Mouse (Mus musculus) small intestine, adult 2 months (tissue): ENCODE data around the gene Strada. TPM values are rescaled to one million over a fixed set of nuclear protein-coding genes. Genes with fewer than 3 reads are reported as not detected.
A peak's percentile ranks its signal among the peaks of the same experiment; 100 is the strongest.

Source experiments
- H3K27ac ChIP-seq: fragments of 200-500 bp; 2 replicates; pipeline ENCODE4 v1.5.1; 2012; ENCODE audit warnings: low read depth, low read length, control low read depth, inconsistent platforms; ENCODE audit not compliant: insufficient read depth
- H3K27me3 ChIP-seq: fragments of 200-500 bp; 2 replicates; pipeline ENCODE4 v1.6.1; 2012; ENCODE audit warnings: mild to moderate bottlenecking, moderate library complexity, low read length, inconsistent platforms; ENCODE audit not compliant: control insufficient read depth, insufficient read depth
- H3K36me3 ChIP-seq: fragments of 200-500 bp; 2 replicates; pipeline ENCODE4 v1.6.1; 2012; ENCODE audit warnings: mild to moderate bottlenecking, low read length, control low read depth, inconsistent platforms; ENCODE audit not compliant: control insufficient read depth, insufficient read depth
- H3K4me1 ChIP-seq: fragments of 200-500 bp; 2 replicates; pipeline ENCODE4 v1.6.1; 2012; ENCODE audit warnings: low read length, inconsistent platforms, mixed read lengths; ENCODE audit not compliant: control insufficient read depth, insufficient read depth, insufficient read length
- H3K4me3 ChIP-seq: fragments of 200-500 bp; 2 replicates; pipeline ENCODE4 v1.5.1; 2012; ENCODE audit warnings: low read depth, mild to moderate bottlenecking, control low read depth, inconsistent platforms, low read length, moderate library complexity
- CTCF ChIP-seq: fragments of 200-500 bp; IDR thresholded peaks from 2 replicates; pipeline ENCODE4 v1.5.1; 2012; ENCODE audit warnings: low read depth, mild to moderate bottlenecking, control low read depth, inconsistent platforms, low read length, moderate library complexity, mixed read lengths; ENCODE audit not compliant: insufficient replicate concordance, insufficient read length; ENCODE audit errors: extremely low read depth
- POLR2A ChIP-seq: fragments of 200-500 bp; IDR thresholded peaks from 2 replicates; pipeline ENCODE4 v1.6.1; 2012; ENCODE audit warnings: low read depth, mild to moderate bottlenecking, control low read depth, inconsistent platforms, low read length, moderate library complexity
- WGBS: fragments of 180-500 bp; shearing (Covaris S2); methylation state at CpG from one replicate; pipeline ENCODE4 v1.1.7; 2018; 5-methylcytosine and 5-hydroxymethylcytosine counted together
- polyA plus RNA-seq: library from polyadenylated mRNA; depleted of rRNA; stranded (reverse); fragments of >200 nt; gene quantifications from 2 replicates; pipeline ENCODE4 v1.2.3, GENCODE M21; 2012

Gene Strada
- polyA plus RNA-seq, 1 experiment: 7.4 TPM

DNA sequence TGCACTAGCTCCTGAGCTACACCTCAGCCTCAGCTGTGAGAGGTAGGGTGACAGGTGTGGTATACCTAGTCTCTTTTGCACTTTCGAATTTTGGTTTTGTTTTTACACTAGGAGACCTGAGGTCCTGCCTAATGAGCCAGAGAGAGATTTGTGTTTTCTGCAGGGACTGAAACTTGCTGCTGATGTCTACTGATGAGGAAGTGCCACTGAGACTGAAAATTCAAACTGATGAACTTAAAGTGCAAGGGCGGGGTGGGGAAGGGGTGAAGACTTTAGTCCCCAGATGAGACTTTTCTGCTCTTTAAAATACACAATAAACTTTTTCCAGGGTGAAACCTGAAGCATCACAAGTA lies 21.5 kb downstream of the Strada start:
- no peaks in the 10 kb centered on the region for H3K36me3 ChIP-seq
- WGBS: 80% methylated on average over 2 of the region's 2 CpGs
- peaks cover 2% of the 10 kb centered on the region; the same call in 1 of the 2 replicates for H3K4me1 ChIP-seq
- no peak for TF ChIP-seq CTCF
- TF ChIP-seq POLR2A: no peak
- no peak overlapping the region for H3K4me3 ChIP-seq
- peak overlapping the region; percentile 67; the same call in 1 of the 2 replicates for H3K27ac ChIP-seq
- H3K27me3 ChIP-seq: no peaks in the 10 kb centered on the region

DNA sequence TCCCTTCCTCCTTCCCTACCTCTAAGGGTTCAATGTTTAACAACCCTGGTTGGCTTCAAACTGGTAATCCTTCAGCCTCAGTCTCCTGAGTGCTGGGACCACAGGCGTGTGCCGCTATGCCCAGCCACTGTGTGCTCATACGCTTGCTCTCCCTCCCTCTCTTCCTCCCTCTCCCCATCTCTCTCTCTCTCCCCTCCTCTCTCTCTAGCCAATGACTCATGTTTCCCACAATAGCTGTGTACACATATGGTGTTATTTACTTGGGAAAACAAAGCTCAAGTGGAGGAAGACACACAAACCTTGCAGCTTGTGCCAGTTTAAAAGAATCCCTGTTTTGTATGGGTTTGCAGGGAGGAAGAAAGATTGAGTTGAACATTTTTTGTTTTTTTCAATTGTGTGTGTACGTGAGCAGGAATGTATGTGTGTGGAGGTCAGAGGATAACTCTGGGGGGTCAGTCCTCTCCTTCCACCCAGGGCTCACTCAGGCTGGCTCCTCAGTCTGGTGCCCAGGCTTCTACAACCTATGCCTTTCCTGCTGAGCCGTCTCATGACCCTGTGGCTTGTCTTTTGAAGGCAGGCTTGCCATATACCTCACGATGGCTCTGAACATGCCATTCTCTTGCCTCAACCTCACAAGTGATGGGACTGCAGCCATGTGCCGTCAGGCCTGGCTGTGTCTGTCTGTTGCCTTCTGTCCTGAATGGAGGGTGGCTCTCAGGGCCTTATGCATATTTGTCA lies 22.1 kb downstream of the Strada start:
- no peak overlapping the region for H3K4me3 ChIP-seq
- H3K27ac ChIP-seq: peak overlapping the region; percentile 67; the same call in 1 of the 2 replicates
- no peak for TF ChIP-seq CTCF
- no peak for TF ChIP-seq POLR2A
- WGBS: 77% methylated on average over 7 of the region's 7 CpGs
- no peaks in the 10 kb centered on the region for H3K36me3 ChIP-seq
- H3K27me3 ChIP-seq: no peaks in the 10 kb centered on the region
- H3K4me1 ChIP-seq: peaks cover 2% of the 10 kb centered on the region; the same call in 1 of the 2 replicates

- Histone ChIP-seq H3K27me3 (no peaks in the 10 kb centered on the region), H3K4me1 (peaks cover 2% of the 10 kb centered on the region; the same call in 1 of the 2 replicates), H3K27ac (no peak overlapping the region), H3K4me3 (no peak overlapping the region), H3K36me3 (no peaks in the 10 kb centered on the region)
- TF ChIP-seq CTCF (no peak), POLR2A (no peak)
- WGBS: 67% methylated on average over 5 of the region's 5 CpGs
Observed at GRCm38 (mm10) chr11:106178036-106178782, 23.8 kb downstream of the Strada start.

- 73% methylated on average over 5 of the region's 5 CpGs for WGBS
Observed at GRCm38 (mm10) chr11:106176372-106176771, 25.6 kb downstream of the Strada start.

GRCm38 (mm10) chr11:106175081-106175480 lies 26.9 kb downstream of the Strada start:
- peaks cover under 1% of the 10 kb centered on the region; the same call in 1 of the 2 replicates for H3K4me1 ChIP-seq
- no peaks in the 10 kb centered on the region for H3K36me3 ChIP-seq
- no peak overlapping the region for H3K4me3 ChIP-seq
- H3K27me3 ChIP-seq: no peaks in the 10 kb centered on the region
- TF ChIP-seq POLR2A (no peak), CTCF (no peak)
- WGBS: 35% methylated on average over 3 of the region's 3 CpGs
- no peak overlapping the region for H3K27ac ChIP-seq

More at GRCm38 (mm10) chr11:106176372-106176771, 25.6 kb downstream of the Strada start:
- TF ChIP-seq POLR2A: no peak
- TF ChIP-seq CTCF: no peak
- Histone ChIP-seq H3K4me1 (peaks cover 2% of the 10 kb centered on the region; the same call in 1 of the 2 replicates), H3K36me3 (no peaks in the 10 kb centered on the region), H3K27me3 (no peaks in the 10 kb centered on the region), H3K4me3 (no peak overlapping the region), H3K27ac (no peak overlapping the region)

GRCm38 (mm10) chr11:106174372-106174771 lies 27.6 kb downstream of the Strada start:
- Histone ChIP-seq H3K27ac (no peak overlapping the region), H3K4me1 (no peaks in the 10 kb centered on the region), H3K27me3 (no peaks in the 10 kb centered on the region), H3K36me3 (no peaks in the 10 kb centered on the region), H3K4me3 (no peak overlapping the region)
- no peak for TF ChIP-seq CTCF
- TF ChIP-seq POLR2A: no peak
- WGBS: 77% methylated on average over 5 of the region's 5 CpGs

DNA sequence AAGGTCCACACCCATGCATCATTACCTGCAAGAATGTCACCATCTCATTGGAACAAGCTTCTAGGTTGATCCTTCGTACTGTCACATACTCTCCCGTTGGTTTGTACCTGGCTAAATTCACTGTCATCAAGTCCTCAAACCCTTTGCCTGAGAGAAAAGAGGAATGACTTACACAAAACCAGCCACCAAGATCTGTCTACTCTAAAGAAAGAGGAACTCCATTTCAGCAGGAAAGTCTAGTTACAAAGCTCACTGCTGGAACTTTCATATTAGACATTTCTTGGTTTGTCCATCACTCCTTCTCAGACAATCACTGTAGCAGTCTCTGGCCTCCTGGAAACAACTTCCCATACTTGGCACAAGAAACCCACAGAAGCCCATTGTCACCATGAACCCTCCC lies 28.7 kb downstream of the Strada start:
- 82% methylated on average over 2 of the region's 2 CpGs for WGBS

More for the DNA sequence above, 28.7 kb downstream of the Strada start:
- Histone ChIP-seq H3K27ac (no peak overlapping the region), H3K4me1 (no peaks in the 10 kb centered on the region), H3K4me3 (no peak overlapping the region), H3K36me3 (no peaks in the 10 kb centered on the region), H3K27me3 (no peaks in the 10 kb centered on the region)
- TF ChIP-seq CTCF (no peak), POLR2A (no peak)
